Mouse (Mus musculus) NIH3T3 (cell line): ENCODE results near the gene A830018L16Rik.

Source experiments
- DNase-seq: peaks from one replicate; pipeline ENCODE4 v3.0.0-alpha.2; 2012; ENCODE audit warnings: low read depth

A830018L16Rik gene

GRCm38 (mm10) chr1:11652773-11653172 lies 238.9 kb downstream of the A830018L16Rik start:
- no peak for DNase-seq

- DNase-seq = peak; percentile 86
Observed at GRCm38 (mm10) chr1:11657341-11658060, 243.6 kb downstream of the A830018L16Rik start.

GRCm38 (mm10) chr1:11658061-11658625 lies 244.2 kb downstream of the A830018L16Rik start:
- no peak for DNase-seq

GRCm38 (mm10) chr1:11744749-11745314 lies 330.9 kb downstream of the A830018L16Rik start:
- no peak for DNase-seq

GRCm38 (mm10) chr1:11748424-11748823 lies 334.5 kb downstream of the A830018L16Rik start:
- DNase-seq = no peak

GRCm38 (mm10) chr1:11750065-11750464 lies 336.2 kb downstream of the A830018L16Rik start:
- DNase-seq = no peak

- DNase-seq = no peak
Observed at GRCm38 (mm10) chr1:11750607-11751006, 336.7 kb downstream of the A830018L16Rik start.

GRCm38 (mm10) chr1:11751996-11752395 lies 338.1 kb downstream of the A830018L16Rik start:
- DNase-seq = no peak

- peak; percentile 3 for DNase-seq
Observed at GRCm38 (mm10) chr1:11788264-11788663, 374.4 kb downstream of the A830018L16Rik start.

- no peak for DNase-seq
Observed at GRCm38 (mm10) chr1:11792820-11793219, 378.9 kb downstream of the A830018L16Rik start.

- no peak for DNase-seq
Observed at GRCm38 (mm10) chr1:11795666-11796065, 381.8 kb downstream of the A830018L16Rik start.

- no peak for DNase-seq
Observed at GRCm38 (mm10) chr1:11872847-11873246, 458.9 kb downstream of the A830018L16Rik start.

GRCm38 (mm10) chr1:11873573-11873972 lies 459.7 kb downstream of the A830018L16Rik start:
- no peak for DNase-seq

GRCm38 (mm10) chr1:11881706-11882105 lies 467.8 kb downstream of the A830018L16Rik start:
- no peak for DNase-seq

GRCm38 (mm10) chr1:11895715-11896114 lies 481.8 kb downstream of the A830018L16Rik start:
- no peak for DNase-seq

- no peak for DNase-seq
Observed at GRCm38 (mm10) chr1:11915873-11916272, 502.0 kb downstream of the A830018L16Rik start.

- peak; percentile 0 for DNase-seq
Observed at GRCm38 (mm10) chr1:11936984-11937383, 523.1 kb downstream of the A830018L16Rik start.

GRCm38 (mm10) chr1:11959421-11960206 lies 545.7 kb downstream of the A830018L16Rik start:
- DNase-seq = no peak

GRCm38 (mm10) chr1:11982590-11983136 lies 568.8 kb downstream of the A830018L16Rik start:
- DNase-seq = no peak

GRCm38 (mm10) chr1:11990011-11990410 lies 576.1 kb downstream of the A830018L16Rik start:
- no peak for DNase-seq

GRCm38 (mm10) chr1:11996297-11996878 lies 582.5 kb downstream of the A830018L16Rik start:
- no peak for DNase-seq

GRCm38 (mm10) chr1:11997574-11997973 lies 583.7 kb downstream of the A830018L16Rik start:
- no peak for DNase-seq
